Mouse (Mus musculus) liver, postnatal 0 days (tissue): Measurements from ENCODE around the gene Fmnl3.
"Not testable (repeated sequence)": the region's sequence is repeated elsewhere in the genome, so short reads cannot be mapped to it uniquely, and the experiment has no call there.

Experiments
- CTCF ChIP-seq: sonication (generic); IDR thresholded peaks from 2 replicates; pipeline ENCODE4 v1.5.1; 2016; ENCODE audit warnings: antibody characterized with exemption, low read depth
- EP300 ChIP-seq: IDR thresholded peaks from 2 replicates; pipeline ENCODE4 v1.6.1; 2016; ENCODE audit warnings: antibody characterized with exemption, low read depth, mild to moderate bottlenecking

GRCm38 (mm10) chr15:99386110-99386509, 15.8 kb upstream of the Fmnl3 start:
- TF ChIP-seq CTCF = peak; percentile 44
- not testable (repeated sequence) for TF ChIP-seq EP300
